Mouse (Mus musculus) forebrain, embryonic 12.5 days (tissue): ENCODE results near the gene Bbc3. TPM values are rescaled to one million over a fixed set of nuclear protein-coding genes. Genes with fewer than 3 reads are reported as not detected.

Experiments used
- ATAC-seq: fragments of 200-750 bp; cut with Nextera tagmentation; 2 replicates; pipeline ENCODE4 v1.8.0; 2017; ENCODE audit warnings: moderate TSS enrichment; ENCODE audit not compliant: low FRiP score
- H3K27ac ChIP-seq: fragments of 300-500 bp; sonication (generic); 2 replicates; pipeline ENCODE4 v1.5.1; 2016; ENCODE audit warnings: mild to moderate bottlenecking
- H3K27me3 ChIP-seq: fragments of 300-500 bp; sonication (generic); 2 replicates; pipeline ENCODE4 v1.6.1; 2016; ENCODE audit warnings: mild to moderate bottlenecking
- H3K36me3 ChIP-seq: fragments of 300-500 bp; sonication (generic); replicated peaks from 2 replicates; pipeline ENCODE4 v1.6.1; 2016; ENCODE audit warnings: mild to moderate bottlenecking
- H3K4me1 ChIP-seq: fragments of 300-500 bp; sonication (generic); 2 replicates; pipeline ENCODE4 v1.6.1; 2016
- H3K4me2 ChIP-seq: fragments of 300-500 bp; sonication (generic); 2 replicates; pipeline ENCODE4 v1.6.1; 2016; ENCODE audit warnings: mild to moderate bottlenecking, moderate library complexity
- H3K4me3 ChIP-seq: fragments of 300-500 bp; sonication (generic); replicated peaks from 2 replicates; pipeline ENCODE4 v1.5.1; 2016; ENCODE audit warnings: mild to moderate bottlenecking
- H3K9ac ChIP-seq: fragments of 300-500 bp; sonication (generic); 2 replicates; pipeline ENCODE4 v1.6.1; 2016; ENCODE audit warnings: mild to moderate bottlenecking
- H3K9me3 ChIP-seq: fragments of 300-500 bp; sonication (generic); 2 replicates; pipeline ENCODE4 v1.6.1; 2016
- WGBS: fragments of 180-500 bp; shearing (Covaris S2); methylation state at CpG from one replicate; pipeline ENCODE4 v1.1.7; 2016; 5-methylcytosine and 5-hydroxymethylcytosine counted together
- polyA plus RNA-seq: library from polyadenylated mRNA; unstranded; fragments of >200 nt; fragmentation: Nextera tagmentation; extraction: Ambion mirVana; gene quantifications from 2 replicates; pipeline ENCODE4 v1.2.1, GENCODE M21; 2016

The Bbc3 gene
- polyA plus RNA-seq, 1 experiment from 2014 or later = 12.8 TPM

DNA sequence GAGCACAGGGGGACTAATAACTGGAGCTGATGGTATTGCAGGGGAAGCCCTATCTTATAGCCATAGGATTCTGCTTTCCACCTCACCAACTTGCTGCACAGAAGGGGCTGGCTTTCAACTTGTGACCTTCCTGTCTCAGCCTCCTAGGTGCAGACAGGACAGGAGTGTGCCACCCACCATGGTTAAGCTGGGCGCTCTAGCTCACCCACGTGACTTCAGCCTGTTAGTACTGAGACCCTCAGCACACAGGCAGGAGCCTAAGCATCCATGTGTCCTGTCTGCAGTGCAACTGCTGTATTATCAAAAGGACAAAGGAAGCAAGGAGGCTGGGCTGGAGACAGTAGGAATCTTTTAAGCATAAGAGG lies 18.4 kb downstream of the Bbc3 start:
- peak overlapping the region; percentile 43; the same call in 1 of the 2 replicates for H3K27ac ChIP-seq
- WGBS = 86% methylated on average over 2 of the region's 2 CpGs
- H3K4me2 ChIP-seq = no peak overlapping the region
- ATAC-seq = no peak; the same call in 1 of the 2 replicates
- H3K9ac ChIP-seq = no peak overlapping the region
- no peaks in the 10 kb centered on the region for H3K27me3 ChIP-seq
- H3K4me3 ChIP-seq = no peak overlapping the region
- H3K4me1 ChIP-seq = 0 out of 2 replicates have a peak, but pooled peaks cover 6% of the 10 kb centered on the region
- H3K9me3 ChIP-seq = no peaks in the 10 kb centered on the region
- peaks cover 43% of the 10 kb centered on the region for H3K36me3 ChIP-seq

GRCm38 (mm10) chr7:16329146-16329545 lies 21.0 kb downstream of the Bbc3 start:
- Histone ChIP-seq H3K9ac (no peak overlapping the region), H3K4me1 (0 out of 2 replicates have a peak, but pooled peaks cover 6% of the 10 kb centered on the region), H3K9me3 (no peaks in the 10 kb centered on the region), H3K4me3 (no peak overlapping the region), H3K27me3 (no peaks in the 10 kb centered on the region), H3K27ac (no peak overlapping the region), H3K4me2 (no peak overlapping the region), H3K36me3 (peaks cover 66% of the 10 kb centered on the region)
- WGBS = 90% methylated on average over 3 of the region's 3 CpGs
- no peak for ATAC-seq

DNA sequence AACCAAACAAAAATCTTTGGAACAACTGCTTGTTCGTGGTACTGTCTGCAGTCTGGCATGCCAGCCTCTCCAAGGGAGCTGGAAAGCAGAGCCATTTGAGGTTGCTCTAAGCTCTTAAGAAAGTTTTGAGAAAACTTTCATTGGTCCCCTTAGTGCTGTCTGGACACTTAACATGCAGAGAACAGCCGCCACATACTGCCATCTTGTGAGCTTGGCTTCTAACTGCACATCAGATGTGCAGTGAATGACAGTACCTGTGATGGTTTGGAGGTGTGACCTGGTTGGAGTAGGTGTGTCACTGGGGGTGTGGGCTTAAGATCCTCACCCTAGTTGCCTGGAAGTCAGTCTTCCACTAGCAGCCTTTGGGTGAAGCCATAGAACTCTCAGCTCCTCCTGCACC lies 29.5 kb downstream of the Bbc3 start:
- Histone ChIP-seq H3K4me3 (no peak overlapping the region), H3K27me3 (no peaks in the 10 kb centered on the region), H3K36me3 (peaks cover 73% of the 10 kb centered on the region), H3K9me3 (no peaks in the 10 kb centered on the region), H3K9ac (no peak overlapping the region), H3K27ac (no peak overlapping the region), H3K4me1 (no peaks in the 10 kb centered on the region), H3K4me2 (no peak overlapping the region)
- no peak for ATAC-seq
- 88% methylated on average over 2 of the region's 2 CpGs for WGBS

DNA sequence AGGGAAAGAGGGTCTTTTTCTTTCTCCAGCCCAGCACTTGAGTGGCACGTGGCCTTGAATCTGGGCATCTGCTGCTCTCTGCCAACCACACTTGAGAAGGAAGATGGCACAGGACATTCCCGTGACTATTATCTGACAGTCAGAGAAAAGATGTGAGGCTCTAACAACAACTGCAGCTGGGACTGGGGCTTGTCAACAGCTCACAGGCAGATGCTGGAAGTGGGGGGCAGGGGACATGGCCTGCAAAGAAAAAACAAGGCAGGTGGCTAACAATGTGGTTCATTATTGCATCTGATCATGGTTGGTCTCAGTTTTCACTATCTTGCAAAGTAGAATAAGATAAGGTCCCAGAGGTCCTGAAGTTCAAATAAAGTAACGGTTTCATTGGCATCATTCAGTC lies 36.4 kb downstream of the Bbc3 start:
- peaks cover 60% of the 10 kb centered on the region for H3K36me3 ChIP-seq

GRCm38 (mm10) chr7:16345297-16345696 lies 37.1 kb downstream of the Bbc3 start:
- peaks cover 60% of the 10 kb centered on the region for H3K36me3 ChIP-seq
- WGBS = 93% methylated on average over 4 of the region's 4 CpGs

More for the DNA sequence above, 36.4 kb downstream of the Bbc3 start:
- no peaks in the 10 kb centered on the region for H3K9me3 ChIP-seq
- H3K4me2 ChIP-seq = no peak overlapping the region
- H3K9ac ChIP-seq = no peak overlapping the region
- H3K27ac ChIP-seq = no peak overlapping the region
- no peak overlapping the region for H3K4me3 ChIP-seq
- no peaks in the 10 kb centered on the region for H3K27me3 ChIP-seq
- no peak for ATAC-seq
- H3K4me1 ChIP-seq = no peaks in the 10 kb centered on the region
- 87% methylated on average over 3 of the region's 3 CpGs for WGBS

GRCm38 (mm10) chr7:16349999-16350398 lies 41.8 kb downstream of the Bbc3 start:
- H3K27me3 ChIP-seq = no peaks in the 10 kb centered on the region
- H3K9ac ChIP-seq = no peak overlapping the region
- H3K9me3 ChIP-seq = no peaks in the 10 kb centered on the region
- no peak overlapping the region for H3K4me2 ChIP-seq
- H3K36me3 ChIP-seq = peaks cover 69% of the 10 kb centered on the region
- no peak overlapping the region for H3K4me3 ChIP-seq
- no peak overlapping the region for H3K27ac ChIP-seq
- ATAC-seq = no peak
- 85% methylated on average over 5 of the region's 5 CpGs for WGBS
- no peaks in the 10 kb centered on the region for H3K4me1 ChIP-seq

More at GRCm38 (mm10) chr7:16345297-16345696, 37.1 kb downstream of the Bbc3 start:
- Histone ChIP-seq H3K27ac (no peak overlapping the region), H3K27me3 (no peaks in the 10 kb centered on the region), H3K4me3 (no peak overlapping the region), H3K9me3 (no peaks in the 10 kb centered on the region), H3K9ac (no peak overlapping the region), H3K4me1 (no peaks in the 10 kb centered on the region), H3K4me2 (no peak overlapping the region)
- ATAC-seq = no peak

DNA sequence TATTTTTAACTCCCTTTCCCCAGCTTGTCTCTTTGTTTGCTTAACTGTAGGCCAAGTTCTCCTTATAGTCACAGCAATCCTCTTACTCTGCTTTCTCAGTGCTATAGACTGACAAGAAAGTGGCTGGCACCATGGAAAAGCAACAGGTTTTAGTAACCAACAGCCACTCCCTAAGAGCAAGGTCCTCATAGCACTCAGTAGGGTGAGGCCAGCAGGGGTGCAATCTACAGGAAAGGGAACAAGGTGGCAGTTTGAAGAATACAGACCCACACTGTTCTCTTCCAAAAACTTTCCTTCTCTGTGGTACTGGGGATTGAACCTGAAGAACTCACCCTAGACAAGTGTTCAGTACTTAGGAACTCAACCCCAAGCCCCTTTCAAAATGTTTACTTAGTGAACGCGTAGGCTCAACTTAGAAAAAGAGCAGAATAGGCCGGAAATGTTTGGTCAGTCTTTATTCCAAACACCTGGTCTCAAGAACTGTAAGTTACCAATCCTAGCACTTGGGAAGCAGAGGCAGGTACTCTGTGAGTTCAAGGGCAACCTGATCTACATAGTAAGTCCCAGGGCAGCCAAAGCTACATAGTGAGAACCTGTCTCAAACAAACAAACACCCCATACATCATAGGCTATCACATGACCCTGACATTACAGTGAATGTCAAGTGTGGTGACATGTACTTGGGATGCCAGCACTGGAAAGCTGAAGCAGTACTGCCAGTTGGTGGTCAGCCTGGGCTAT lies 47.8 kb downstream of the Bbc3 start:
- Histone ChIP-seq H3K9me3 (no peaks in the 10 kb centered on the region), H3K4me1 (no peaks in the 10 kb centered on the region), H3K36me3 (peaks cover 72% of the 10 kb centered on the region), H3K4me2 (no peak overlapping the region), H3K27me3 (no peaks in the 10 kb centered on the region), H3K4me3 (no peak overlapping the region), H3K9ac (no peak overlapping the region), H3K27ac (no peak overlapping the region)
- WGBS = 94% methylated on average over 3 of the region's 3 CpGs
- ATAC-seq = no peak

DNA sequence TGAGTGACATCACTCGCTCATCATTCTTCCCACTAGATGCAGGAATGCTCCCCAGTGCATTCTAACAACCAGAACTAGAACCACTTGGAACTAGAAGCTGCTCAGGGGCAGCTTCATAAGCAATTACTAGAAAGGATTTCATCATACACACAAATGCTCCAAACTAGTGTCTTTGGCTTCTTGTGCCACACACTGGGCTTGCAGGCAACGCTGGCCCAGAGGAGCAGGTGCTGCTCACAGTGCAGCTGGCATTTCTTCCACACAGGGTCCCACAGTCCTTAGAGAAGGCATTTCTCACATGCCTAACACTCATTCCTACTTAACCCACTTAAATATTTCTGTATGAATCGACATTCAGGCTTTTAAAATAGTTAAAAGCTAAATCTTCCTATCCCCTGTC lies 49.4 kb downstream of the Bbc3 start:
- ATAC-seq = no peak
- Histone ChIP-seq H3K27me3 (no peaks in the 10 kb centered on the region), H3K9me3 (no peaks in the 10 kb centered on the region), H3K4me2 (no peak overlapping the region), H3K4me3 (no peak overlapping the region), H3K9ac (no peak overlapping the region), H3K27ac (no peak overlapping the region), H3K36me3 (peaks cover 67% of the 10 kb centered on the region), H3K4me1 (no peaks in the 10 kb centered on the region)
- WGBS = 93% methylated on average over 3 of the region's 3 CpGs

- no peaks in the 10 kb centered on the region for H3K9me3 ChIP-seq
- peaks cover 76% of the 10 kb centered on the region for H3K36me3 ChIP-seq
- ATAC-seq = no peak
- no peak overlapping the region for H3K4me2 ChIP-seq
- no peaks in the 10 kb centered on the region for H3K27me3 ChIP-seq
- 89% methylated on average over 1 of the region's 1 CpGs for WGBS
- no peak overlapping the region for H3K4me3 ChIP-seq
- peaks cover 30% of the 10 kb centered on the region for H3K4me1 ChIP-seq
- no peak overlapping the region for H3K9ac ChIP-seq
- H3K27ac ChIP-seq = 0 out of 2 replicates have a peak overlapping the region, but pooled peaks have one; percentile 79
Observed at GRCm38 (mm10) chr7:16364319-16364718, 56.1 kb downstream of the Bbc3 start.

DNA sequence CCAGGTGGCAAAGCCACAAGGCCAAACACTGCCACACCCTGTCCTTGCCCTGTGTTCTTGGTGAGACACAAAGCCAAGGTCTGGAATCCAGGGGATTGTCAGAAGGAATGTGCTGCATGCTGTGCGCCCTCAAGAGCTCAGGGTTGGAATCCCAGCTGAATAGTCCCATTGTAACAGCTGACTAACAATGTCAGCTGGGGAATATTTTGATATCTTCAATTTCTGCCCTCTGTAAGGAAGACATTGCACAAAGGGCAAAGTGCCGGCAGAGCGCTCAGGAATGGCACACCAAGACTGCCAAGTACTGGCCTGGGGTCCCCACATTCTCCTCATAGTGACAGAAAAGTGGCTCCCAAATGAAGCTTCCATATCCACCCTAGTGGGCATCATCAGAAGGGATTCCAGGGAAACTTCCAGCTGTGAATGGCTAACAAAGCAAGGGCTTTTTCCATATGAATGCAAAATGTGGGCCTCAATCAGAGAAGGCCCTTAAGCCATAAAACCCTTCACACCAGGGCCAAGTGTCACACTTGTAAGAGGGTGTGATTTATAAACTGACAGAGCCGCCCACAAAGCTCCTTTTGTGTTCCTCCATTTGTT lies 56.8 kb downstream of the Bbc3 start:
- Histone ChIP-seq H3K4me3 (no peak overlapping the region), H3K4me2 (0 out of 2 replicates have a peak overlapping the region, but pooled peaks have one; percentile 6), H3K9ac (no peak overlapping the region), H3K36me3 (peaks cover 79% of the 10 kb centered on the region), H3K4me1 (peaks cover 30% of the 10 kb centered on the region), H3K27me3 (no peaks in the 10 kb centered on the region), H3K27ac (peak overlapping the region; percentile 79), H3K9me3 (no peaks in the 10 kb centered on the region)
- peak; percentile 76 for ATAC-seq
- 13% methylated on average over 4 of the region's 4 CpGs for WGBS

DNA sequence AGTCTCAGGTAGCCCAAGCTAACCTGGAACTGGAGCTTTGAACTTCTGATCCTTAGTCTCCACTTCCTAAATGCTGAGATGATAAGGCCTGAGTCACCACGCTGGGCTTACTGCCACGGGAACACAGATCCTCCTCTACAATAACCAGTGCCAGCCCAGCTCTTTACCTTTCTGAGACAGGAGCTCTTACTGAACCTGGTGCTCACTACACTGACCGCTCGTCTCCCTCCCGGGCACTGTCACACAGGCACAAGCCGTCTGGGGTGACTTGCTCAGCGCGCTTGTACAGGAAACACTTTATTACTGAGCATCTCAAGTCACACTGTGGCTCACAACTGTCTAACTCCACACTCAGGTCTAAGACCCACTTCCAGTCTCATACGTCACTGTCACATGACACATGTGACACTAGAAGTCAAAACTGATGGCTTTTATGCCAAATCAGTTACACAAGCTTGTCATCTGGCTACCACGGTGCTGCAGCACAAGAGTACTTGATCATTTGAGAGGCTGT lies 58.0 kb downstream of the Bbc3 start:
- Histone ChIP-seq H3K27ac (peak overlapping the region; percentile 79), H3K9ac (no peak overlapping the region), H3K27me3 (no peaks in the 10 kb centered on the region), H3K9me3 (no peaks in the 10 kb centered on the region), H3K4me2 (no peak overlapping the region), H3K36me3 (peaks cover 86% of the 10 kb centered on the region), H3K4me1 (peaks cover 30% of the 10 kb centered on the region), H3K4me3 (no peak overlapping the region)
- 58% methylated on average over 10 of the region's 10 CpGs for WGBS
- no peak for ATAC-seq

DNA sequence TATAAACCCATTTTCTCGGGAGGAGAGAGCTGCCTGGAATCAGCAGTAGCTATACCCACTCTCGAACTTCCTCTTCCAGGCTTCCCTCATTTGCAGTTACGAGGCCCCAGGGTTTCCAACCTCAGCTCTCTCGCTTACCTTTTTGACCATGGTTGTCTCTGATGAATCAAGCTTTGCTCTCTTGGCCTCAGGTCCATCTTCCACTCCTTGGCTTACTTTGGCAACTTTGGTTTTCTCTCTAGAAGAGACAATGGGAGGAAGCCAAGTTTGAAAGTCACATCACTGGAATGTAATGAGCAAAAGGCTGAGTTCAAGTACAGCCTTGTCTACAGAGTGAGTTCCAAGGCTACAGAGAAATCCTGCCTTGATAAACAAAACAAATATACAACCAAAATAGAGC lies 58.5 kb downstream of the Bbc3 start:
- peaks cover 86% of the 10 kb centered on the region for H3K36me3 ChIP-seq
- peaks cover 30% of the 10 kb centered on the region for H3K4me1 ChIP-seq
- H3K4me3 ChIP-seq = no peak overlapping the region
- WGBS = 75% methylated on average over 4 of the region's 4 CpGs
- no peaks in the 10 kb centered on the region for H3K9me3 ChIP-seq
- no peak overlapping the region for H3K9ac ChIP-seq
- peak overlapping the region; percentile 79; the same call in 1 of the 2 replicates for H3K27ac ChIP-seq
- no peaks in the 10 kb centered on the region for H3K27me3 ChIP-seq
- H3K4me2 ChIP-seq = no peak overlapping the region
- ATAC-seq = no peak
